In the genomic region with DNA sequence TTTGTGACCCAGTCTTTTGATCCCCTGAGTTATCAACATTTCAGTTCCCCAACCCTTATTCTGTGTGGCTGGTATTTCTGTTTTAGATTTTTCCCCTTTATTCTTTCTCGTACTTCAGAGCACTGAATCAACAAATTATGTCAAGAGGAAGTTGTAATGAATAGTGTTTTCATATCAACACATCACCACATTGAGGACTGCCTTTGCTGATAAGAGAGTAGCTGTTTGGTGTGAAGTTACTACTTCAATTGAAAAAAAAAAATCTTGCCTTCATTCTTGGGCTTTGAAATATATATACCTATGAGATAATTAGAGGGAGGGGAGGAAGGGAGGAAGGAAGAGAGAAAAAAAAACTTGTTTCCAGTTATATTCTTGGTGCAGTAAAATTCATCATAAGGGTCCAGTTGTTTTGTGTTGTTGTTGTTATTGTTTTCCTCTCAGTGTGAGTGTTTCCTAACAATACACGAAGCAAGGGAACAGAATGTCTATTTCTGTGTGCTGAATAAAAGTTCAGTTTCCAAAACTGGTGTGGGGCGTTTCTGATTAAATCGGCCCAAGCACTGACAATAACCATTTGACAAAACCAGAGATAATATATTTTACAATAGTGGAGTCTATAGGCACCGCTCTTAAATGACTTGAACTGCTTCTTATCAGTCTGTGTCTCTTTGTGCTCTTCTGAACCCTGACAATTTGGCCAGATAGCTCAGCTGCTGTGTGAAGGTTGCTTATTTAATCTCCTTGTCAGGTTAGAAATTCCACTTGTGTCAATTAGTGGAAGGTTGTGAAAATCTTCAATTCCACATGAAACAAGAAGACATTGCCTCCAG, we compare ENCODE assay signal across 1 mouse cellular context.
A peak's percentile ranks its signal among the peaks of the same experiment; 100 is the strongest.
TF ChIP-seq lines count a peak whose summit lies in the region.

No protein-coding gene starts in this region.

TF ChIP-seq in MEL, 35 proteins besides CTCF, POLR2A, EP300 and RAD21:
- TF ChIP-seq POLR2AphosphoS5 (IDR thresholded peaks at IDR 0.05; ENCODE audit: borderline replicate concordance, low read depth, low read length) (no peak), MXI1 (IDR thresholded peaks at IDR 0.05; ENCODE audit: low read depth, low read length) (0 out of 2 replicates have a peak, but pooled peaks have one; percentile 11), KAT2A (conservative IDR thresholded peaks at IDR 0.05; ENCODE audit: low read depth, low read length) (no peak), ZNF384 (IDR thresholded peaks at IDR 0.05; ENCODE audit: low read depth, low read length) (peak; percentile 89), TCF12 (IDR thresholded peaks at IDR 0.05; ENCODE audit: low read depth, low read length) (peak; percentile 86), GABPA (IDR thresholded peaks at IDR 0.05; ENCODE audit: low read depth, low read length) (no peak), MYC (IDR thresholded peaks at IDR 0.05; ENCODE audit: low read depth, low read length) (no peak), ZKSCAN1 (IDR thresholded peaks at IDR 0.05; ENCODE audit: low read depth, low read length) (no peak), SMC3 (IDR thresholded peaks at IDR 0.05; ENCODE audit: low read depth, low read length) (peak; percentile 2; the same call in 1 of the 2 replicates), ELF1 (IDR thresholded peaks at IDR 0.05; ENCODE audit: low read depth, low read length) (no peak), HCFC1 (IDR thresholded peaks at IDR 0.05; ENCODE audit: low read depth, low read length) (no peak), MAX (IDR thresholded peaks at IDR 0.05; ENCODE audit: low read length) (no peak), USF1 (IDR thresholded peaks at IDR 0.05; ENCODE audit: low read depth, low read length) (no peak), ZMIZ1 (IDR thresholded peaks at IDR 0.05; ENCODE audit: low read depth, low read length) (no peak), BHLHE40 (IDR thresholded peaks at IDR 0.05; ENCODE audit: borderline replicate concordance, low read depth, low read length) (no peak; the same call in 1 of the 2 replicates), MAZ (IDR thresholded peaks at IDR 0.05; ENCODE audit: low read depth, low read length) (no peak), TAL1 (IDR thresholded peaks at IDR 0.05; ENCODE audit: low read length) (peak; percentile 88), USF2 (IDR thresholded peaks at IDR 0.05; ENCODE audit: borderline replicate concordance in 1 of 2, insufficient read depth in 1 of 2, low read depth in 1 of 2, low read length in 2 of 2) (no peak), MEF2A (IDR thresholded peaks at IDR 0.05; ENCODE audit: extremely low read depth, insufficient replicate concordance, low read depth, low read length, poor library complexity, severe bottlenecking) (no peak), CHD1 (IDR thresholded peaks at IDR 0.05; ENCODE audit: low read depth, low read length) (no peak; the same call in 1 of the 2 replicates), NRF1 (IDR thresholded peaks at IDR 0.05; ENCODE audit: insufficient read depth, low read depth, low read length, poor library complexity, severe bottlenecking) (no peak), UBTF (IDR thresholded peaks at IDR 0.05; ENCODE audit: borderline replicate concordance, insufficient read depth, low read depth, low read length) (no peak), JUND (IDR thresholded peaks at IDR 0.05; ENCODE audit: low read depth, low read length) (no peak), NELFE (IDR thresholded peaks at IDR 0.05; ENCODE audit: low read depth, low read length) (no peak), TBP (IDR thresholded peaks at IDR 0.05; ENCODE audit: low read depth, low read length) (peak; percentile 48; the same call in 1 of the 2 replicates), RCOR1 (IDR thresholded peaks at IDR 0.05; ENCODE audit: low read depth, low read length) (peak; percentile 45), SIN3A (IDR thresholded peaks at IDR 0.05; ENCODE audit: low read length) (peak; percentile 62), MYB (IDR thresholded peaks at IDR 0.05; ENCODE audit: low read depth, low read length) (peak; percentile 67), CHD2 (IDR thresholded peaks at IDR 0.05; ENCODE audit: low read length) (no peak), MAFK (IDR thresholded peaks at IDR 0.05; ENCODE audit: borderline replicate concordance, low read depth, low read length) (0 out of 2 replicates have a peak, but pooled peaks have one; percentile 56), ETS1 (IDR thresholded peaks at IDR 0.05; ENCODE audit: low read depth, low read length) (peak; percentile 96), GATA1 (IDR thresholded peaks at IDR 0.05; ENCODE audit: low read depth, low read length) (peak; percentile 89), ZC3H11A (IDR thresholded peaks at IDR 0.05; ENCODE audit: low read depth, low read length) (no peak), POLR2AphosphoS2 (IDR thresholded peaks at IDR 0.05; ENCODE audit: low read length) (no peak), E2F4 (IDR thresholded peaks at IDR 0.05; ENCODE audit: borderline replicate concordance, low read depth, low read length) (no peak)
